Mouse (Mus musculus) CH12.LX (cell line): ENCODE data around the gene Cxcr5. TPM values are rescaled to one million over a fixed set of nuclear protein-coding genes. Genes with fewer than 3 reads are reported as not detected.
"Not testable (repeated sequence)": the region's sequence is repeated elsewhere in the genome, so short reads cannot be mapped to it uniquely, and the experiment has no call there.

Experiments used
- DNase-seq: peaks from one replicate; pipeline ENCODE4 v3.0.0-alpha.2; 2013; ENCODE audit errors: extremely low read depth
- H3K27ac ChIP-seq: 2 replicates; pipeline ENCODE4 v1.5.1; 2012; ENCODE audit warnings: low read depth, mild to moderate bottlenecking, control low read depth, moderate library complexity; ENCODE audit not compliant: insufficient read depth
- H3K27me3 ChIP-seq: replicated peaks from 2 replicates; pipeline ENCODE3; 2012; ENCODE audit warnings: inconsistent platforms
- H3K36me3 ChIP-seq, 2 experiments: replicated peaks in 1 of 2; 2 replicates each; pipeline versions ENCODE3 to v1.6.1; 2012; ENCODE audit warnings: inconsistent platforms in 1 of 2, low read length in 1 of 2, mild to moderate bottlenecking in 1 of 2, mixed read lengths in 1 of 2, moderate library complexity in 1 of 2; ENCODE audit not compliant: control insufficient read depth in 1 of 2, insufficient read depth in 1 of 2
- H3K4me1 ChIP-seq, 2 experiments: 2 replicates each; pipeline ENCODE4 v1.6.1; 2012; ENCODE audit warnings: inconsistent platforms in 1 of 2, moderate library complexity in 1 of 2; ENCODE audit not compliant: insufficient read depth in 2 of 2, control insufficient read depth in 1 of 2
- H3K4me2 ChIP-seq: 2 replicates; pipeline ENCODE4 v1.6.1; 2012; ENCODE audit warnings: low read depth, mild to moderate bottlenecking, control low read depth; ENCODE audit not compliant: poor library complexity, insufficient read depth, severe bottlenecking
- H3K4me3 ChIP-seq, 3 experiments: fragments of 150-350 bp in 1 of 3; sonication (generic) in 1 of 3; replicated peaks in 1 of 3; 2 replicates each; pipeline versions ENCODE3 to v1.5.1; 2011 to 2012; ENCODE audit warnings: low read depth in 2 of 3, low read length in 2 of 3, mild to moderate bottlenecking in 2 of 3, moderate library complexity in 2 of 3, control low read depth in 1 of 3, improper control_type of control experiment in 1 of 3, inconsistent platforms in 1 of 3, mixed read lengths in 1 of 3; ENCODE audit not compliant: poor library complexity in 1 of 3
- H3K79me2 ChIP-seq: replicated peaks from 2 replicates; pipeline ENCODE4 v1.6.1; 2012; ENCODE audit warnings: mild to moderate bottlenecking, moderate library complexity; ENCODE audit not compliant: control insufficient read depth, poor library complexity, insufficient read depth, severe bottlenecking; ENCODE audit errors: extremely low read depth
- H3K9ac ChIP-seq: 2 replicates; pipeline ENCODE4 v1.6.1; 2012; ENCODE audit warnings: low read depth, mild to moderate bottlenecking, control low read depth, moderate library complexity; ENCODE audit not compliant: insufficient read depth
- H3K9me3 ChIP-seq: replicated peaks from 2 replicates; pipeline ENCODE3; 2012; ENCODE audit warnings: low read length, inconsistent platforms, mixed read lengths
- BHLHE40 ChIP-seq: IDR thresholded peaks from 2 replicates; pipeline ENCODE4 v1.6.1; 2011; ENCODE audit warnings: mild to moderate bottlenecking, low read depth, low read length, improper control_type of control experiment
- EP300 ChIP-seq: IDR thresholded peaks from 2 replicates; pipeline ENCODE4 v1.6.1; 2011; ENCODE audit warnings: low read length, improper control_type of control experiment
- ETS1 ChIP-seq: conservative IDR thresholded peaks from 2 replicates; pipeline ENCODE4 v1.6.1; 2012; ENCODE audit warnings: low read depth, mild to moderate bottlenecking, inconsistent platforms, low read length, improper control_type of control experiment, moderate library complexity
- IRF4 ChIP-seq: IDR thresholded peaks from 2 replicates; pipeline ENCODE4 v1.6.1; 2014; ENCODE audit warnings: low read depth, mild to moderate bottlenecking, inconsistent platforms, low read length, improper control_type of control experiment
- JUND ChIP-seq: conservative IDR thresholded peaks from 2 replicates; pipeline ENCODE4 v1.6.1; 2011; ENCODE audit warnings: low read depth, low read length, improper control_type of control experiment
- KAT2A ChIP-seq: IDR thresholded peaks from 2 replicates; pipeline ENCODE4 v1.6.1; 2012; ENCODE audit warnings: low read length, improper control_type of control experiment, inconsistent platforms; ENCODE audit not compliant: insufficient replicate concordance
- MEF2A ChIP-seq: IDR thresholded peaks from 2 replicates; pipeline ENCODE4 v1.6.1; 2014; ENCODE audit warnings: low read depth, mild to moderate bottlenecking, inconsistent platforms, low read length, improper control_type of control experiment, borderline replicate concordance
- PAX5 ChIP-seq: IDR thresholded peaks from 2 replicates; pipeline ENCODE4 v1.6.1; 2012; ENCODE audit warnings: low read length, inconsistent platforms, mixed read lengths
- RCOR1 ChIP-seq: conservative IDR thresholded peaks from 2 replicates; pipeline ENCODE4 v1.6.1; 2012; ENCODE audit warnings: low read depth, mild to moderate bottlenecking, inconsistent platforms, low read length, improper control_type of control experiment
- TBP ChIP-seq: conservative IDR thresholded peaks from 2 replicates; pipeline ENCODE4 v1.6.1; 2011; ENCODE audit warnings: low read depth, low read length, improper control_type of control experiment
- TCF12 ChIP-seq: IDR thresholded peaks from 2 replicates; pipeline ENCODE4 v1.6.1; 2014; ENCODE audit warnings: low read depth, mild to moderate bottlenecking, inconsistent platforms, low read length, improper control_type of control experiment
- UBTF ChIP-seq: IDR thresholded peaks from 2 replicates; pipeline ENCODE4 v1.6.1; 2012; ENCODE audit warnings: low read depth, mild to moderate bottlenecking, inconsistent platforms, low read length, improper control_type of control experiment, moderate library complexity
- ZNF384 ChIP-seq: IDR thresholded peaks from 2 replicates; pipeline ENCODE4 v1.6.1; 2012; ENCODE audit warnings: low read depth, low read length, improper control_type of control experiment, inconsistent platforms
- dilution Hi-C: fragments of 300-500 bp; cut with MboI; formaldehyde crosslinking; loops from 2 replicates; pipeline ENCODE4 v1.14.3; 2020; ENCODE audit warnings: low sequenced_read_pairs; ENCODE audit not compliant: extremely low pct_unique_long_range_greater_than_20kb, extremely low pct_ligation_motif_present
- in situ Hi-C: fragments of 300-500 bp; cut with MboI; formaldehyde crosslinking; loops from 3 replicates; pipeline ENCODE4 v1.14.3; 2019; ENCODE audit warnings: low sequenced_read_pairs, low pct_ligation_motif_present, low pct_unique_long_range_greater_than_20kb, mixed read lengths
- polyA plus RNA-seq: library from polyadenylated mRNA; unstranded; fragments of >175 nt; gene quantifications from 2 replicates; pipeline ENCODE4 v1.2.1, GENCODE M21; 2012; ENCODE audit warnings: low read depth; ENCODE audit not compliant: insufficient read length
- total RNA-seq, 2 experiments: library from RNA; depleted of rRNA; stranded (reverse); fragments of 300-350 nt in 1 of 2; fragments of >200 nt in 1 of 2; gene quantifications; 2 replicates each; pipeline ENCODE4 v1.2.3; 2012 to 2014

The Cxcr5 gene
- total and polyA plus RNA-seq, 3 experiments, result 30.2 to 93.4 (median 70.5) TPM

DNA sequence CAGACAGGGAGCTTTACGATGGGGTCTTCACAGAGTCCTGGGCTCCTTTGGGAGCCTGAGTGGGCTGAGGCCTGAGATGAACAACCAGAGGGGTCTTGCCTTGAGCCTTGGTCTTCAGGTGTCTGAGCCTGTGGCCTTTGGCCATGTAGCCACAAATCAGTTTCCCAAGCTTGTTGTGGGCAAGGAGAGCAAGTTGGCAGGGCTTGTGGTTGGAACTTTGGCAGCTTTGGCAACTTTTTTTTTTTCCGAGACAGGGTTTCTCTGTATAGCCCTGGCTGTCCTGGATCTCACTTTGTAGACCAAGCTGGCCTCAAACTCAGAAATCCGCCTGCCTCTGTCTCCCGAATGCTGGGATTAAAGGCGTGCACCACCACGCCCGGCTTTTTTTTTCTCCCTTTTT, 14.4 kb upstream of the Cxcr5 start:
- H3K27ac ChIP-seq, H3K36me3 ChIP-seq, in situ Hi-C loops, H3K27me3 ChIP-seq, H3K4me3 ChIP-seq, H3K9ac ChIP-seq, H3K79me2 ChIP-seq, H3K4me2 ChIP-seq, H3K9me3 ChIP-seq, dilution Hi-C loops, DNase-seq: not testable (repeated sequence)
- peaks cover 25 to 85% of the 10 kb centered on the region in 2 experiments for H3K4me1 ChIP-seq
- peak; percentile 61 for TF ChIP-seq ZNF384

DNA sequence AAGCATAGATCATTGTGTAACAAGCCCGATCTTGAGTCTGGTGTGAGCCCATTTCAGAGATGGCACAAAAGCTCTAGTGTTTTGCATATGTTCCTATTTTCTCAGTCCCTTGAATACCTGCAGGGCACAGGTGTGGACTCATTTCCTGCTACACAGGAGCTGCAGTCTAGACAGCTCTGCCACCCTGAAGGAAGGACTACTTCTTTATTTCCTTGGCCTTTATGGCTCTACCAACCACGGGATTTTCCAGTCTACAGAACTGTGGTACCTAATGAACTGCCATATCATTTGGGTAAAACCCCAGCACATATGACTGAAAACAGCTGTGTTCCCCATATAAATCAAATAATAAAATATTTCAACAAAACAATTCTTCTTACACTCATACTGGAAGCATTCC, 13.4 kb upstream of the Cxcr5 start:
- H3K9ac ChIP-seq, result no peak overlapping the region
- H3K9me3 ChIP-seq, result no peaks in the 10 kb centered on the region
- dilution Hi-C loops, result no loop called here
- H3K4me2 ChIP-seq, result peak overlapping the region; percentile 24
- in situ Hi-C loops, result no loop called here
- no peak overlapping the region for H3K4me3 ChIP-seq
- no peaks in the 10 kb centered on the region for H3K79me2 ChIP-seq
- no peaks in the 10 kb centered on the region for H3K27me3 ChIP-seq
- TF ChIP-seq IRF4, result peak; percentile 55; the same call in 1 of the 2 replicates
- 0 out of 2 replicates have a peak, but pooled peaks have one; percentile 8 for TF ChIP-seq JUND
- TF ChIP-seq MEF2A, result 0 out of 2 replicates have a peak, but pooled peaks have one; percentile 66
- peak; percentile 89 for TF ChIP-seq ETS1
- peak; percentile 94 for TF ChIP-seq EP300
- TF ChIP-seq UBTF, result no peak
- TF ChIP-seq BHLHE40, result 0 out of 2 replicates have a peak, but pooled peaks have one; percentile 32
- 0 out of 2 replicates have a peak, but pooled peaks have one; percentile 14 for TF ChIP-seq ZNF384
- TF ChIP-seq PAX5, result no peak
- peak; percentile 70; the same call in 1 of the 2 replicates for TF ChIP-seq TCF12
- H3K36me3 ChIP-seq, result no peaks in the 10 kb centered on the region
- peak; percentile 83 for DNase-seq
- H3K4me1 ChIP-seq, result peaks cover 31 to 83% of the 10 kb centered on the region in 2 experiments
- H3K27ac ChIP-seq, result peak overlapping the region; percentile 50; the same call in 1 of the 2 replicates

DNA sequence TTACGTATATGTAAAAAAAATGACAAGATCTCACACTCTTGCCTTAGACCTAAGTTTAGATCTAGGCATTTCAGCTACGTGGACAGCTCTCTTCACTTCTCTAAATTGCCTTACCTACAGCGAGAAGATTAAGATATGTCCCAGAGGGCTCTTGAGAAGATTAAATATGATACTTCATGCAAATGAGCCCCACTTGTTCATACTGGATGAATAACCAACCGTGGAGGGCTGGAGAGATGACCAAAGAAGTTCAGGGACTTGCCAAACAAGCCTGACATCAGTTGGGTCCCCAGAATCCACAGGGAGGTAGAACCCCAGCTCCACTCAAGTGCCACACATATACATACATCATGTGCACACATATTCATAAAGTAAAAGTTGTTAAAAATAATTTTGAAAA, 11.6 kb upstream of the Cxcr5 start:
- in situ Hi-C loops (no loop called here), dilution Hi-C loops (no loop called here)
- TF ChIP-seq BHLHE40 (peak; percentile 61), EP300 (peak; percentile 82), TBP (peak; percentile 54; the same call in 1 of the 2 replicates), IRF4 (0 out of 2 replicates have a peak, but pooled peaks have one; percentile 27), ETS1 (peak; percentile 72), ZNF384 (peak; percentile 78), KAT2A (no peak), RCOR1 (no peak), MEF2A (peak; percentile 72)
- peaks cover 33 to 86% of the 10 kb centered on the region in 2 experiments for H3K4me1 ChIP-seq
- no peaks in the 10 kb centered on the region for H3K9me3 ChIP-seq
- H3K79me2 ChIP-seq, result no peaks in the 10 kb centered on the region
- no peak overlapping the region for H3K9ac ChIP-seq
- DNase-seq, result peak; percentile 86
- no peaks in the 10 kb centered on the region for H3K27me3 ChIP-seq
- H3K4me3 ChIP-seq, result no peak overlapping the region
- no peaks in the 10 kb centered on the region for H3K36me3 ChIP-seq
- no peak overlapping the region for H3K4me2 ChIP-seq
- no peak overlapping the region for H3K27ac ChIP-seq
